Comparison of ENCODE assay signal across 8 mouse cellular contexts in the genomic region with DNA sequence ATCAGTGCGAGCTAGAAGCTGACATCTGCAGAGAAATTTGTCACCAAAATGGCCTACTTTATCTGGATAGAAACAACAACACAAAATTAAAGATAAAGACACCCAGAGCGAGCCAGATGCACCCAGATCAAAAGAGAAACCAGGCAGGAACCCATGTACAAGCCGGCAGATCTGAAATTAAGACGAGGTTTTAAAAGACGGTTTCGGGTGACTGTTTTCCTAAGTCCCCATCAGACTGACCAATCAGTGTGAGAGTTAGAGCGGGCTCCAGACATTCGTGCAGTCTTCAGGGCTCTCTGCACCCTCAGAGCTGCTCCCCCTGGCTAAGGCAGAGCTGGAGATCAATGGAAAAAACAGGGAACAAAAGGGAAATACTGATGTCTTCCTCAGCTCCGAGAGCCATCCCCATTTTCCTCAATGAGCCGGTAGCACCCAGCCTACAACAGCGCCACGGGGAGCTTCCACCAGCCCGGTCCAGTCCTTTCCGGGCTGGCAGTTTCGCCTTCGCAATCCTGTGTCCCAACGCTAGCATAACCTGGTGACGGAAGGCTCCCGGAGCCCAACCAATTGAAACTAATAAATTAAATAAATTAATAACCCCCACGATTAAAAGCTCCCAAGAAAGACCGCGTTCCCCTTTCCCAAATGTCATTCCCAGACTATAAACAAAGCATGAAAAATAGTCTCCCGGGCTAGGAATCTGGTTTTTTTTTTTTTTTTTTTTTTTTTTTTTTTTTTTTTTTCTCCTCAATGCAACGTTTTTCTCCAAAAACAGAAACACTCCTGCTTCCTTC. TPM values are rescaled to one million over a fixed set of nuclear protein-coding genes. Genes with fewer than 3 reads are reported as not detected.
DNase-seq lines count a peak whose midpoint lies in the region; ATAC-seq and TF ChIP-seq lines count a peak whose summit lies in the region.

No protein-coding gene starts in this region.

- peak; percentile 64 for ATAC-seq in embryonic facial prominence, embryonic 11.5 days (replicated peaks; ENCODE audit: insufficient number of reproducible peaks, low FRiP score, low TSS enrichment, low read depth)
- peak; percentile 51; the same call in 1 of the 2 replicates for ATAC-seq in limb, embryonic 13.5 days (ENCODE audit: low FRiP score, low read depth)
- ATAC-seq in midbrain, embryonic 15.5 days (replicated peaks): peak; percentile 70

- no peaks in the 10 kb centered on the region for H3K36me3 ChIP-seq in embryonic facial prominence, embryonic 11.5 days (replicated peaks; ENCODE audit: control insufficient read depth, insufficient read depth, low read depth, low read length)
- H3K36me3 ChIP-seq in kidney, adult 2 months (ENCODE audit: control insufficient read depth, insufficient read depth, low read length): no peaks in the 10 kb centered on the region
- no peaks in the 10 kb centered on the region for H3K36me3 ChIP-seq in limb, embryonic 13.5 days
- H3K36me3 ChIP-seq in midbrain, embryonic 15.5 days (replicated peaks): no peaks in the 10 kb centered on the region

- no peaks in the 10 kb centered on the region for H3K9me3 ChIP-seq in embryonic facial prominence, embryonic 11.5 days (replicated peaks; ENCODE audit: control insufficient read depth, low read length)
- no peaks in the 10 kb centered on the region for H3K9me3 ChIP-seq in limb, embryonic 13.5 days
- no peaks in the 10 kb centered on the region for H3K9me3 ChIP-seq in midbrain, embryonic 15.5 days

- TF ChIP-seq POLR2A in kidney, adult 2 months (IDR thresholded peaks at IDR 0.05; ENCODE audit: low read depth, low read length): peak; percentile 10

- H3K27me3 ChIP-seq in embryonic facial prominence, embryonic 11.5 days (ENCODE audit: control insufficient read depth, insufficient read depth, low read length): no peaks in the 10 kb centered on the region
- no peaks in the 10 kb centered on the region for H3K27me3 ChIP-seq in kidney, adult 2 months (replicated peaks; ENCODE audit: control insufficient read depth, insufficient read depth, low read length)
- no peaks in the 10 kb centered on the region for H3K27me3 ChIP-seq in limb, embryonic 13.5 days
- H3K27me3 ChIP-seq in midbrain, embryonic 15.5 days (replicated peaks): no peaks in the 10 kb centered on the region

- peak overlapping the region; percentile 74 for H3K9ac ChIP-seq in embryonic facial prominence, embryonic 11.5 days (replicated peaks; ENCODE audit: low read length)
- H3K9ac ChIP-seq in limb, embryonic 13.5 days: peak overlapping the region; percentile 94
- H3K9ac ChIP-seq in midbrain, embryonic 15.5 days: peak overlapping the region; percentile 51

- WGBS in embryonic facial prominence, embryonic 11.5 days: under 1% methylated on average over 24 of the region's 24 CpGs
- 2% methylated on average over 24 of the region's 24 CpGs for whole genome bisulfite sequencing in kidney, adult 2 months
- WGBS in limb, embryonic 13.5 days: under 1% methylated on average over 24 of the region's 24 CpGs
- WGBS in midbrain, embryonic 15.5 days: under 1% methylated on average over 24 of the region's 24 CpGs

- H3K4me1 ChIP-seq in embryonic facial prominence, embryonic 11.5 days (ENCODE audit: control insufficient read depth, insufficient read depth, low read length): peaks cover 5% of the 10 kb centered on the region; the same call in 1 of the 2 replicates
- peaks cover 25% of the 10 kb centered on the region for H3K4me1 ChIP-seq in kidney, adult 2 months (ENCODE audit: control insufficient read depth, insufficient read depth, low read length)
- peaks cover 49% of the 10 kb centered on the region for H3K4me1 ChIP-seq in limb, embryonic 13.5 days
- peaks cover 21% of the 10 kb centered on the region for H3K4me1 ChIP-seq in midbrain, embryonic 15.5 days

- TF ChIP-seq CTCF in kidney, adult 2 months (conservative IDR thresholded peaks at IDR 0.05; ENCODE audit: insufficient read depth, insufficient read length, low read depth, low read length): no peak

- peak; percentile 36 to 50 for DNase-seq in B cell, adult 2 months
- peak; percentile 77 for DNase-seq in adrenal gland, postnatal 10 days
- peak; percentile 77 for DNase-seq in embryonic facial prominence, embryonic 11.5 days (ENCODE audit: low spot score)
- DNase-seq in heart, adult 8-10 months (ENCODE audit: low spot score): peak; percentile 70
- peak; percentile 78 for DNase-seq in kidney, adult 2 months
- DNase-seq in spleen, postnatal 4 days (ENCODE audit: low spot score in 2 of 2): peak; percentile 38 to 71

- peak overlapping the region; percentile 56 for H3K27ac ChIP-seq in embryonic facial prominence, embryonic 11.5 days (replicated peaks; ENCODE audit: low read depth, low read length)
- peak overlapping the region; percentile 92 for H3K27ac ChIP-seq in kidney, adult 2 months (ENCODE audit: insufficient read depth, low read depth, low read length)
- H3K27ac ChIP-seq in limb, embryonic 13.5 days: peak overlapping the region; percentile 90
- peak overlapping the region; percentile 80 for H3K27ac ChIP-seq in midbrain, embryonic 15.5 days

- H3K4me3 ChIP-seq in embryonic facial prominence, embryonic 11.5 days (ENCODE audit: low read depth, low read length): peak overlapping the region; percentile 79
- H3K4me3 ChIP-seq in kidney, adult 2 months (ENCODE audit: insufficient read depth, low read depth, low read length): peak overlapping the region; percentile 88
- peak overlapping the region; percentile 79 for H3K4me3 ChIP-seq in limb, embryonic 13.5 days
- H3K4me3 ChIP-seq in midbrain, embryonic 15.5 days: peak overlapping the region; percentile 65

- H3K4me2 ChIP-seq in embryonic facial prominence, embryonic 11.5 days (ENCODE audit: low read depth, low read length): peak overlapping the region; percentile 71
- H3K4me2 ChIP-seq in limb, embryonic 13.5 days (replicated peaks): peak overlapping the region; percentile 78
- peak overlapping the region; percentile 75 for H3K4me2 ChIP-seq in midbrain, embryonic 15.5 days

RNA-seq across cellular contexts. Expression of a gene that starts 1.1 kb away (rescaled TPM):
- total RNA-seq in adrenal gland, postnatal 10 days (2021): 10 to 100 TPM; 77.7 to 98.2 TPM
- 80.5 and 83.1 TPM in 2 replicates for polyA plus RNA-seq in embryonic facial prominence, embryonic 11.5 days (2014; fragmentation: Nextera tagmentation; extraction: Ambion mirVana)
- 100 to 1,000 TPM in 3 of 4 experiments, 10 to 100 TPM in 1; 98.7 to 128 (median 104) TPM for total RNA-seq in heart, adult 8-10 months (2022)
- 28.0 and 28.6 TPM in 2 replicates for polyA plus RNA-seq in kidney, adult 2 months (2012; rRNA removed)
- polyA plus RNA-seq in limb, embryonic 13.5 days (2015; fragmentation: Nextera tagmentation; extraction: Ambion mirVana): 130 and 137 TPM in 2 replicates
- 80.4 and 85.9 TPM in 2 replicates for polyA plus RNA-seq in midbrain, embryonic 15.5 days (2015; fragmentation: Nextera tagmentation; extraction: Ambion mirVana)

Comparison
In these comparisons a context has a peak if more than half of its experiments do, and no peak if none do; other contexts are left out.
1. Peak in every context shown above with its lines: DNase-seq, ATAC-seq, H3K4me3 ChIP-seq and H3K27ac ChIP-seq.